8 mouse cellular contexts compared by ENCODE assay signal in genomic region chr5:134932179-134932902, GRCm38 (mm10). TPM values are rescaled to one million over a fixed set of nuclear protein-coding genes. Genes with fewer than 3 reads are reported as not detected.
DNase-seq lines count a peak whose midpoint lies in the region; ATAC-seq and TF ChIP-seq lines count a peak whose summit lies in the region.

Gene Mettl27 (plus strand): TSS chr5:134932368.

- peak within 1 kb of the TSS; percentile 59 for H3K9ac ChIP-seq in lung, postnatal 0 days (replicated peaks; ENCODE audit: low read depth)

- H3K4me2 ChIP-seq in lung, postnatal 0 days (replicated peaks; ENCODE audit: low read depth, low read length): peak within 1 kb of the TSS; percentile 99

- H3K9me3 ChIP-seq in hindbrain, embryonic 10.5 days: no peaks in the 10 kb centered on the region
- no peaks in the 10 kb centered on the region for H3K9me3 ChIP-seq in lung, postnatal 0 days (ENCODE audit: low read length)

- peaks cover 11% of the 10 kb centered on the region for H3K36me3 ChIP-seq in hindbrain, embryonic 10.5 days
- no peaks in the 10 kb centered on the region for H3K36me3 ChIP-seq in lung, postnatal 0 days (ENCODE audit: insufficient read depth, low read length)

- peak; percentile 97 for ATAC-seq in frontal cortex, adult (ENCODE audit: low TSS enrichment)
- ATAC-seq in lung, postnatal 0 days: peak; percentile 96

- TF ChIP-seq EP300 in lung, postnatal 0 days (IDR thresholded peaks at IDR 0.05): no peak

- peak within 1 kb of the TSS; percentile 75 for H3K4me3 ChIP-seq in hindbrain, embryonic 10.5 days
- peak within 1 kb of the TSS; percentile 76 for H3K4me3 ChIP-seq in lung, postnatal 0 days (ENCODE audit: low read depth, low read length)

- peaks cover 13% of the 10 kb centered on the region for H3K4me1 ChIP-seq in hindbrain, embryonic 10.5 days (replicated peaks)
- no peaks in the 10 kb centered on the region for H3K4me1 ChIP-seq in lung, postnatal 0 days (ENCODE audit: insufficient read depth, low read depth, low read length)

- peak; percentile 85 for DNase-seq in MEL-GATA-1-ER (ENCODE audit: extremely low read depth, low read depth)
- DNase-seq in cerebellum, adult 8-10 months: peak; percentile 64
- peak; percentile 91 for DNase-seq in hindbrain, embryonic 10.5 days (ENCODE audit: low spot score)
- peak; percentile 85 for DNase-seq in layer of hippocampus, adult 9-11 months
- DNase-seq in lung, postnatal 0 days (ENCODE audit: low spot score): peak; percentile 97
- peak; percentile 77 for DNase-seq in ovary, postnatal 14 days (ENCODE audit: low spot score)
- peak; percentile 95 for DNase-seq in thymus, postnatal 14 days

- WGBS in hindbrain, embryonic 10.5 days: under 1% methylated on average over 41 of the region's 41 CpGs
- under 1% methylated on average over 41 of the region's 41 CpGs for WGBS in lung, postnatal 0 days

- no peaks in the 10 kb centered on the region for H3K27me3 ChIP-seq in hindbrain, embryonic 10.5 days (ENCODE audit: insufficient read depth, poor library complexity, severe bottlenecking)
- H3K27me3 ChIP-seq in lung, postnatal 0 days (replicated peaks; ENCODE audit: insufficient read depth, low read length): no peaks in the 10 kb centered on the region

- H3K27ac ChIP-seq in hindbrain, embryonic 10.5 days: peak within 1 kb of the TSS; percentile 91
- peak within 1 kb of the TSS; percentile 85 for H3K27ac ChIP-seq in lung, postnatal 0 days (ENCODE audit: low read length)

- TF ChIP-seq CTCF in lung, postnatal 0 days (IDR thresholded peaks at IDR 0.05): no peak

RNA-seq across cellular contexts. Expression of gene Mettl27, which starts in this region (rescaled TPM):
- 12.0 and 12.6 TPM in 2 replicates for polyA plus RNA-seq in hindbrain, embryonic 10.5 days (2016; fragmentation: Nextera tagmentation; extraction: Ambion mirVana)
- polyA plus RNA-seq in lung, postnatal 0 days (2015; fragmentation: Nextera tagmentation; extraction: Ambion mirVana): 33.7 and 35.5 TPM in 2 replicates

Comparison
In these comparisons a context has a peak if more than half of its experiments do, and no peak if none do; other contexts are left out.
1. Peak in every context shown above with its lines: DNase-seq, ATAC-seq, H3K4me3 ChIP-seq and H3K27ac ChIP-seq.